Mouse (Mus musculus) megakaryocyte-erythroid progenitor cell, adult 5 weeks (primary cell): ENCODE measurements around the gene Olfr1404. TPM values are rescaled to one million over a fixed set of nuclear protein-coding genes. Genes with fewer than 3 reads are reported as not detected.

Source experiments
- polyA plus RNA-seq: library from polyadenylated mRNA; stranded (reverse); fragments of >175 nt; gene quantifications from 2 replicates; pipeline ENCODE4 v1.2.3, GENCODE M21; 2012

The Olfr1404 gene
- not detected in 2 replicates for polyA plus RNA-seq

DNA sequence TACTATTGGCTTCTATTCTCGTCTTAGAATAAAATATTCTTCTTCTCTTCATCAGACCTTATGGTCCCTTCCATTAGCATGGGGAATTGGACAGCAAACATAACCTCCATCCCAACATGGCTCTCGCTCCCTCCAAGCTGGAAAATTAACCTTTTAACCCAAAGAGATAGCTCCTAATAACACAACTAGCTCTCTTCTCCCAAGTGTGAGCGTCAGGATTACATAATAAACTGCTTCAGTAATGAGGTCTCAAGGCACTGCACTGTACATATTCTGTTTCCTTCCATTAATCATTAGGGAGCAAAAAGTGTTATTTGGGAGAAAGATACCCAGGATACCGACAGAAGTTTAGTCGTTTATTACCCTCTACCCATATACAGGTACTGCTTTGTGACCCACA, at the start of gene Olfr1404:
TSS of gene Olfr1404 (plus strand) at position 301 of the 400 bp plus-strand sequence.

DNA sequence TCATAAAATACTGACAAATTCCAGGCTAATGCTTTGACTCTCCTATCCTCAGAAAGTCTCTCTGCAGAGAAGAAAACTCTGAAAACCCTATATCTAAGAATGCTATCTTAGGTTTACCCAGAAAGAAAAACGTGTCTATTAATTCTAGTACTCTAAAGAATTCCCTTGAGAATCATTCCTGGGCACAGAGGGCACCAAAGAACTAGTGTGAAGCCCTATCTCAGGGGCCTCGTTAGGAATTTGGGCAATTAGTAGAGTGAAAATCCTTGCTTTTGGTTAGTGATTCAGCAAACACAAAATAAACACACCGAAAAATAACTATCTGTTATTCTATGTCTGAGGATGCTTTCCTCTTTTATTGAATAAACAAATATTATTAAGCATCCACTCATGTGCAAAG, 21.7 kb upstream of the Olfr1404 start, which contains the start of gene Olfr1406:
TSS of gene Olfr1406 (minus strand) at position 101 of the 400 bp plus-strand sequence.

DNA sequence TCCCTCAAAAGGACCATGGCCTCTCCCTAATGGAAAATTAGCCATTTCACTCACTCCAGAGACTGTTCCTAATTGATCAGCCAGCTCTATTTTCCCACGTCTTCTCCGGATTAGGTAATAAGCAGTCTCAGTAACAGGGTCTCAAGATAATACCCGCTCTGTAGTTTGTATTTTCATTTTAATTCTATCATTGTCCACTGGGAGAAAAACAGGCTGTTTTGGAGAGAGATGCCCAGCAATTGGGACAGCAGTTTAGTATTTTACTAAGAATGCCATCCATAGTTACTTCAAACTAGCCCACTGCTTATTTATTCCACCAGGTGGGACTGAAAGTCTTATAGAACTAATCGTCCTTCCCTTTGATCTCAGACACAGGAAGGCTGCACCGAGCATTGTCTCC, 14.7 kb upstream of the Olfr1404 start, which contains the start of gene Olfr218:
TSS of gene Olfr218 (plus strand) at position 301 of the 400 bp plus-strand sequence.

DNA sequence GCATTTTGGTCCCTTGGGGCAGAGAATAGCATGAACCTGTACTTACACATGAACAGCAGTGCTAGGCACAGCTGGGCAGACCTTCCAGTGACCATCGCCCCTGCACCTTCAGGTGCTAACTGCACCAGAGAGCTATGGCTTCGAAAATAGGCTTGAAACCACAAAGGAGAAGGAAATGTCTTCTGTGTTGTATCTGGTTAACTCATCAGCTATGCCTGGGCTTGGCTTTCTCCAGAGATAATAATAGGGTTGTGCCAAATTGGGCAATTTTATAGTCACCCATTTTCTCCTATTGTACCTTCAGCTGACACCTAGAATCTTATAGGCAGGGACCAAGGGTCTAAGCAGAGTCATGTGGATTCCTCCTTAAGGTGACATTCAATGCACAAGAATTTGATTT, 14.9 kb downstream of the Olfr1404 start, which contains the start of gene Fcer1a:
TSS of gene Fcer1a (minus strand) at position 134 of the 400 bp plus-strand sequence.

DNA sequence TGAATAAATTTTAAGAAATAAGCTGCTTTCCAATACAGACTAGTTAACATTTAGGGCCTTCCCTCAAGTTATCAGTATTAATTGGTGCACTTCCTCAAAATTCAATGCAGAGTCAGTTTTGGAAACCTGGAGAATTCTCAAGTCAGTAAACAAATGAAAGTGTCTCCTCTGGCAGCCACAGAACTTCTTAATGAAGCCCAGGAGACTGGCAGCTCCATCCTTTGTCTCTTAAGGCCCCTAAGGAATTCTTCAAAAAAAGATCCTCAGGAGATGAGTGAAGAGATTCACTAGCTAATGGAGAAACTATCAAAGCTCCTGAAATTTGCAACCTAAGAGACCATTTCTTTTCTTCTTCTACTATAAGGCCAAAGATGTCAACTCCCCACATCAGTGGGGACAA, 53.5 kb downstream of the Olfr1404 start, which contains the start of gene Olfr418:
TSS of gene Olfr418 (plus strand) at position 301 of the 400 bp plus-strand sequence.

Other genes with a start within 250 kb of the Olfr1404 start
- gene Olfr1408, start 75.0 kb upstream of the Olfr1404 start, polyA plus RNA-seq, result not detected in 2 replicates
- gene Olfr1406, start 21.8 kb upstream of the Olfr1404 start, polyA plus RNA-seq, result not detected in 2 replicates
- not detected in 2 replicates for gene Olfr218, start 14.6 kb upstream of the Olfr1404 start, polyA plus RNA-seq
- 0.15 and 0.29 TPM in 2 replicates for gene Fcer1a, start 14.8 kb downstream of the Olfr1404 start, polyA plus RNA-seq
- not detected in 2 replicates for gene Olfr418, start 53.6 kb downstream of the Olfr1404 start, polyA plus RNA-seq
- gene Mptx2, start 65.4 kb downstream of the Olfr1404 start, polyA plus RNA-seq, result not detected in 2 replicates
- not detected in 2 replicates for gene Ackr1, start 121.4 kb downstream of the Olfr1404 start, polyA plus RNA-seq
- 3.0 and 4.7 TPM in 2 replicates for gene Aim2, start 138.5 kb downstream of the Olfr1404 start, polyA plus RNA-seq
- 0.19 and 0.34 TPM in 2 replicates for gene Cadm3, start 155.3 kb downstream of the Olfr1404 start, polyA plus RNA-seq